ENCODE assay signal across 23 mouse cellular contexts in genomic region chr9:72427861-72428260, GRCm38 (mm10).
"Had no signal": no experiment of that assay in that cellular context is flagged by ENCODE, and none has a peak within 500 bp of the region (broad histone marks: within the 10 kb centered on the region; RNA-seq: fewer than 3 reads in every experiment).

No protein-coding gene starts in this region.

- H3K4me2 ChIP-seq: limb, embryonic 12.5 days; limb, embryonic 15.5 days; liver, embryonic 11.5 days; lung, embryonic 15.5 days; midbrain, embryonic 13.5 days; neural tube, embryonic 13.5 days had no signal

- H3K9ac ChIP-seq: limb, embryonic 12.5 days; limb, embryonic 15.5 days; liver, embryonic 14.5 days; lung, embryonic 15.5 days; midbrain, embryonic 13.5 days; neural tube, embryonic 13.5 days had no signal

- H3K27ac ChIP-seq: limb, embryonic 12.5 days; limb, embryonic 15.5 days; liver, embryonic 14.5 days; lung, embryonic 15.5 days; midbrain, embryonic 10.5 days; midbrain, embryonic 13.5 days; neural tube, embryonic 13.5 days; stomach, postnatal 0 days had no signal

- ATAC-seq: midbrain, embryonic 13.5 days; midbrain, embryonic 16.5 days had no signal

- DNase-seq: kidney, adult 18-20 months; kidney, adult 9 months; kidney, postnatal 14 days; kidney, postnatal 4 days; left cerebral cortex, postnatal 4 days; lung, adult 18-20 months; lung, postnatal 10 days; lung, postnatal 36 days; thymus, adult 2 months; thymus, postnatal 14 days; thymus, postnatal 4 days had no signal

- H3K27me3 ChIP-seq: limb, embryonic 12.5 days; limb, embryonic 15.5 days; lung, embryonic 15.5 days; midbrain, embryonic 13.5 days; neural tube, embryonic 13.5 days had no signal

- H3K4me3 ChIP-seq: limb, embryonic 12.5 days; limb, embryonic 15.5 days; lung, embryonic 15.5 days; megakaryocyte, embryonic 14.5 days; midbrain, embryonic 10.5 days; midbrain, embryonic 13.5 days; myocyte; neural tube, embryonic 13.5 days had no signal

- H3K4me1 ChIP-seq: limb, embryonic 15.5 days; lung, embryonic 15.5 days; megakaryocyte, embryonic 14.5 days; midbrain, embryonic 10.5 days had no signal

- H3K36me3 ChIP-seq: limb, embryonic 12.5 days; limb, embryonic 15.5 days; lung, embryonic 15.5 days; midbrain, embryonic 10.5 days; midbrain, embryonic 13.5 days; neural tube, embryonic 13.5 days had no signal

- H3K9me3 ChIP-seq: limb, embryonic 12.5 days; limb, embryonic 15.5 days; megakaryocyte, embryonic 14.5 days; midbrain, embryonic 13.5 days; neural tube, embryonic 13.5 days had no signal
